Mouse (Mus musculus) kidney, embryonic 16.5 days (tissue): Measurements from ENCODE around the gene Otud7b. TPM values are rescaled to one million over a fixed set of nuclear protein-coding genes. Genes with fewer than 3 reads are reported as not detected.

Experiments
- ATAC-seq: fragments of 200-750 bp; cut with Nextera tagmentation; 2 replicates; pipeline ENCODE4 v1.8.0; 2017; ENCODE audit warnings: moderate TSS enrichment; ENCODE audit not compliant: low FRiP score, low TSS enrichment
- H3K27ac ChIP-seq: fragments of 300-500 bp; sonication (generic); 2 replicates; pipeline ENCODE4 v1.5.1; 2014; ENCODE audit warnings: low read length
- H3K27me3 ChIP-seq: fragments of 300-500 bp; sonication (generic); 2 replicates; pipeline ENCODE4 v1.6.1; 2014; ENCODE audit warnings: low read length, control low read depth, mixed read lengths; ENCODE audit not compliant: insufficient read depth
- H3K36me3 ChIP-seq: fragments of 300-500 bp; sonication (generic); 2 replicates; pipeline ENCODE4 v1.6.1; 2014; ENCODE audit warnings: low read length, control low read depth, mixed read lengths; ENCODE audit not compliant: insufficient read depth
- H3K4me1 ChIP-seq: fragments of 300-500 bp; sonication (generic); 2 replicates; pipeline ENCODE4 v1.6.1; 2014; ENCODE audit warnings: low read length, control low read depth, mixed read lengths; ENCODE audit not compliant: insufficient read depth
- H3K4me2 ChIP-seq: fragments of 300-500 bp; sonication (generic); replicated peaks from 2 replicates; pipeline ENCODE4 v1.6.1; 2014; ENCODE audit warnings: low read depth, low read length
- H3K4me3 ChIP-seq: fragments of 300-500 bp; sonication (generic); 2 replicates; pipeline ENCODE4 v1.5.1; 2014; ENCODE audit warnings: mild to moderate bottlenecking, low read length
- H3K9ac ChIP-seq: fragments of 300-500 bp; sonication (generic); replicated peaks from 2 replicates; pipeline ENCODE4 v1.6.1; 2014; ENCODE audit warnings: low read length
- H3K9me3 ChIP-seq: fragments of 300-500 bp; sonication (generic); 2 replicates; pipeline ENCODE4 v1.6.1; 2016; ENCODE audit warnings: low read length, control low read depth
- WGBS: fragments of 180-500 bp; shearing (Covaris S2); extraction: QIAGEN DNeasy Blood & Tissue Kit; methylation state at CpG from one replicate; pipeline ENCODE4 v1.1.7; 2014; 5-methylcytosine and 5-hydroxymethylcytosine counted together
- polyA plus RNA-seq: library from polyadenylated mRNA; unstranded; fragments of >200 nt; fragmentation: Nextera tagmentation; extraction: Ambion mirVana; gene quantifications from 2 replicates; pipeline ENCODE4 v1.2.1, GENCODE M21; 2015

The Otud7b gene
- 14.9 and 18.1 TPM in 2 replicates for polyA plus RNA-seq

DNA sequence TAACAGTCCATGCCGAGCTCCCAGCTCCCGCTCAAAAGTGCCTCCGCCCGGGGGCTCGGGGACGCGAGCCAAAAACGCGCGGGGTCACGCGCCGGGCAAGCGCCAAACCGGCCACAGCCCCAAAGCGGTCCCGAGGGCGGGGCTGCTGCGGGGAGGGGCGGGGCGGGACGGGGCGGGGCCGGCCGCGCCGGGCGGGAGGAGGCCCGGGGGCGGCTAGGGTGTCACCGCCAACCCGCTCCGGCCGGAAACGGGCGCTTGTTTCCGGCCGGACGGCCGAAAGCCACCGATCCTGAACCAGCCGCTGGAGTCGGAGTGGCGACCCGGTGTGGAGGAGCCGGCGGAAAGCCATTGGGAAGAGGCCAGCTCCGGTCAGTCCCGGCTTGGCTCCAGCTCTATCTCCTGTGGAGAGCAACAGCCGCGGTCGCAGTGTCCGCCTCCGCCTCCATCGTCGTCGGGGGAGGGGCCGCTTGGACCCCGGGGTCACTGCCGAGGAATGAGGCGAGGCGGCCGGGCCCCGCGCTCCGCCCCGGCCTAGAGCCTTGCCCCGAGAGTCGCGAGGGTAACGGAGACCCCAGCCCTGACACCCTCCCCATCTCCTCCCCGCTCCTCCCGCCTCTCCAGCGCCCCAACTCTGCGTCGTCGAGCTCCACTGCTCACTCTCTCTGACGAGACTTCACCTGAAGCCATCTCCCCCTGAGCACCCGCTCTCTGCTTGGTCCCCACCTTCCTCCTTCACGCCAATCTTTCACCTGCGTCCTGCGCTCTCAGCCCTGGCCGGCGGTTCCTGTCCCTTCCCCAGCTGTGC lies at the start of gene Otud7b:
Gene Otud7b, plus strand, starts transcription at position 267 of the 805 bp plus-strand sequence.
- Histone ChIP-seq H3K4me3 (peak within 1 kb of the TSS; percentile 83), H3K9ac (peak within 1 kb of the TSS; percentile 93), H3K9me3 (no peaks in the 10 kb centered on the region), H3K36me3 (no peaks in the 10 kb centered on the region), H3K27me3 (no peaks in the 10 kb centered on the region), H3K4me2 (peak within 1 kb of the TSS; percentile 57), H3K27ac (peak within 1 kb of the TSS; percentile 96), H3K4me1 (peaks cover 25% of the 10 kb centered on the region)
- ATAC-seq, result peak; percentile 93
- under 1% methylated on average over 81 of the region's 84 CpGs for WGBS

DNA sequence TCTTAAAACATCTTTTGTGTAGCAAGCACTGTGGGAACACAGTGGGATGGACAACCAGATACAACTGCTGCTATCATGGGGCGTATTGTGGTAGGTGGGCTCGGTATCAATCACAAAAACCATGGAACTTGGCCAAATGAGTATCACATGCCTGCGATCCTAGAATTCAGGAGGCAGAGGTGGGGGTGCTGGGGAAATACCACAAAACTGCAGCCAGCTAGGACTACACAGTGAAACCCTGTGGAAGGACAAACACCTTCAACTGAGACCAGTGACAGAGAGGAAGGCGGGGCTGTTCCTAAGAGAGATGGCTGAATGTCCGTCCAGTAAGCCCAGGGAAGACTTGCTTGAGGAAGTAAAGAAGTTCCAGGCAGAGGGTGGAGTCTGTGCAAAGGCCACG lies 49.0 kb upstream of the Otud7b start:
- ATAC-seq, result no peak
- H3K27ac ChIP-seq, result no peak overlapping the region
- H3K27me3 ChIP-seq, result no peaks in the 10 kb centered on the region

DNA sequence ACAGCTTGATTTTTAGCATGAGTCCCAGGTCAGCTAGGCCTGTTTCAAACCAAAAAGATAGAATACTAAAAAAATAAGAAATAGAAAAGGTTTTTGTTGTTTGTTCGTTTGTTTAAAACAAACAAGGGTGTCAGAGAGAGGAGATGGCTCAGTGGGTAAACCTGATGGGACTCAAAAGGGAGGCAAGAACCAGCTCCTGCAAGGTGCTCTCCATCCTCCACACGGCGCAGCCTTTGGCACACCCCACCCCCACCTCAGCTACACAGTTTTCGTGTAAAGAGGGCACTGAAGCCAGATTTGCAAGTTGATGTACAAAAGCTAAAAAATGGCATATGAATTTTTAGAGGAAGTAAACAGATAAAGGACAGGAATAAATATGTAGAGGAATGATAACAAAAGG lies 48.3 kb upstream of the Otud7b start:
- H3K9me3 ChIP-seq, result no peaks in the 10 kb centered on the region
- no peaks in the 10 kb centered on the region for H3K27me3 ChIP-seq
- H3K4me1 ChIP-seq, result peaks cover 12% of the 10 kb centered on the region
- 88% methylated on average over 4 of the region's 4 CpGs for WGBS
- no peak overlapping the region for H3K9ac ChIP-seq
- no peak overlapping the region for H3K4me3 ChIP-seq
- H3K27ac ChIP-seq, result no peak overlapping the region
- H3K36me3 ChIP-seq, result no peaks in the 10 kb centered on the region
- ATAC-seq, result no peak
- H3K4me2 ChIP-seq, result no peak overlapping the region

More for the DNA sequence above, 49.0 kb upstream of the Otud7b start:
- 84% methylated on average over 6 of the region's 6 CpGs for WGBS
- Histone ChIP-seq H3K4me1 (peaks cover 12% of the 10 kb centered on the region), H3K4me2 (no peak overlapping the region), H3K9me3 (no peaks in the 10 kb centered on the region), H3K4me3 (no peak overlapping the region), H3K9ac (no peak overlapping the region), H3K36me3 (no peaks in the 10 kb centered on the region)

DNA sequence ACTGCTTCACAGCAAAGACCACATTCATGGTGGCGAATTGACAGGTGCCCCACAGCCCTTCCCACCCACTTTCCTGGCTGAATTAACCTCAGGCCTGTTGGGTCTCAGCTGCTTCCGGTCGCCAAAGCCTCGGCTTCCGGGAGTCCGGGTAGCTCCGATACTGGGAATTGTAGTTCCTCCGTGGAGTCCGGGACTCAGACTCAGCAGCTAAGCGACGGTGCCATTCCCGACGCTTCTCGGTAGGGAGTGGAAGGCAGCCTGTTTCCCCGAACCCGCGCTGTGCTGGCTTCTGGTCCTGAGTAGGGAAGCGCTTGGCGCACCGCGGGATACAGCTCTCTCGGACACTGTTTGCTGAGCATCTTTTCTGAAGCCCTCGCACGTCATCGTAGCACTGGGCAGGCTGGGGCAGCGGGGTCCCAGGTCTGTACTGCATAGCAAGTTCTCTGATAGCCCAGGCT lies 46.6 kb upstream of the Otud7b start:
- under 1% methylated on average over 26 of the region's 26 CpGs for whole genome bisulfite sequencing
- peak; percentile 97 for ATAC-seq
- peak overlapping the region; percentile 72 for H3K4me3 ChIP-seq

DNA sequence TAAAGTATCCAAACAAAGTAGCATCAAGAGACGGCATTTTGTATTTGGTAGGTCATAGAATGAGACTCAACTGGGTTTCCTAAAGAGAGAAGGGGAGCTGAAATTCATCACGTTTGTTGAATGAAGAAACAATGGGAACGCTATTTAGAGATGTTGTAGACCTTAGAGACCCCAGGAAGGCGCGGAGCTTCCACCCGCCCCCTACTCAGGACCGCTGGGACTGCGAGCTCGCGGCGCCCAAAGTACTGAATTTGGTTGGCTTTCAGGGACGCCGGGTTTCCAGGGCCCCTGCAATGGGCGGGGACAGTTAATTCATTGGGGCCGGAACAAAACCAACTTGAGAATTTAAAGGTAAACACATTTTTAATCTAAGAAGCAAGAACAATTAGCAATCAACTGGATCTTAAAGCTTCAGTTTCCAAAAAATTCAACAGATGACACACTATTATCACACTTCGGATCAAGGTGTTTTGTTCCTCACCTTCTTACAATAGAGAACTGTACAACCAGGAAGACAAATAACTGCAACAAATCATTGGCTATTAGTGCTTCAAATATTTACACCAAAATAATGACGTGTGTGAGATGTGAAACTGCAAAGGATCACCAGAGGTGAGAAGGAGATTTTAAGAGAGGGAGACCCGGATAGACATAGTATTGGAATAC lies 46.0 kb upstream of the Otud7b start, which contains the start of gene Vps45:
Gene Vps45, minus strand, starts transcription at position 236 of the 666 bp plus-strand sequence.
- WGBS, result 1% methylated on average over 18 of the region's 18 CpGs
- peak; percentile 86 for ATAC-seq
- H3K4me2 ChIP-seq, result peak within 1 kb of the TSS; percentile 79
- H3K27me3 ChIP-seq, result no peaks in the 10 kb centered on the region
- H3K27ac ChIP-seq, result peak within 1 kb of the TSS; percentile 90
- H3K4me1 ChIP-seq, result peaks cover 12% of the 10 kb centered on the region
- H3K9ac ChIP-seq, result peak within 1 kb of the TSS; percentile 74
- no peaks in the 10 kb centered on the region for H3K36me3 ChIP-seq
- no peaks in the 10 kb centered on the region for H3K9me3 ChIP-seq
- H3K4me3 ChIP-seq, result peak within 1 kb of the TSS; percentile 72

More for the DNA sequence above, 46.6 kb upstream of the Otud7b start:
- H3K4me2 ChIP-seq, result peak overlapping the region; percentile 79
- H3K36me3 ChIP-seq, result no peaks in the 10 kb centered on the region
- H3K27me3 ChIP-seq, result no peaks in the 10 kb centered on the region
- peaks cover 12% of the 10 kb centered on the region for H3K4me1 ChIP-seq
- H3K27ac ChIP-seq, result peak overlapping the region; percentile 90
- H3K9ac ChIP-seq, result peak overlapping the region; percentile 74
- H3K9me3 ChIP-seq, result no peaks in the 10 kb centered on the region

DNA sequence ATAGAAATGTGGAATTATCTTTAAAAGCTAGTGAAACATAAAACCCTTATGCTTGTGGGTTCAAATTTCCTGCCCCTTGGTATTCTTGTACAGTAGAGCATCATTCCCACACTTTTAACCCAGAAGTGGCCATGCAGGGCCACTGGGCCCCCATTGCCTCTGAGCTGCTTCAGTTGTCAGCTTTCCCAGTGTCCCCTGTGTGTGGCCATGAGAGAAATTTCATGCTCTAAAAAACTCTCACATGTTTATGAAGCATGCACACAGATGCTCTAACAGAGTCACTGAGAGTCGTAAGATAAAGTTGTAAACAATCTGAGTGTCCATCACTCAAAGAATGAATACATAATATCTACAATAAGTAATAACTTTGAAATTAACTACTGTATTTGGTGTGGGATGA lies 44.2 kb upstream of the Otud7b start:
- 80% methylated on average over 1 of the region's 1 CpGs for WGBS
- Histone ChIP-seq H3K9me3 (no peaks in the 10 kb centered on the region), H3K27ac (no peak overlapping the region), H3K4me2 (no peak overlapping the region), H3K27me3 (no peaks in the 10 kb centered on the region), H3K4me3 (no peak overlapping the region), H3K36me3 (no peaks in the 10 kb centered on the region), H3K9ac (no peak overlapping the region), H3K4me1 (peaks cover 12% of the 10 kb centered on the region)
- no peak for ATAC-seq

DNA sequence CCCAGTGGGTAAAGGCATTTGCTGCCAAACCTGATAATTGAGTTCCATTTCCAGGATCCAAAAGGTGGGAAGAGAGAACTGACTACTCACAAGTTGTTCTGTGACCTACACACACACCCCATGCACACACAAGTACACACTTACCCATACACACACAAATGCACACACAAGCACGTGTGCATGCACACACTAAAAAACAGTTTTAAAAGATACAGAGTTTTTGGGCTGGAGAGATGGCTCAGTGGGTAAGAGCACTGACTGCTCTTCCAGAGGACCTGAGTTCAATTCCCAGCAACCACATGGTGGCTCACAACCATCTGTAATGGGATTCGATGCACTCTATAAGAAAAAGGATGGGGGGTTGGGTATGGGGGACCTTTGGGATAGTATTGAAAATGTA lies 41.0 kb upstream of the Otud7b start:
- H3K27ac ChIP-seq, result no peak overlapping the region
- H3K4me3 ChIP-seq, result no peak overlapping the region
- no peaks in the 10 kb centered on the region for H3K9me3 ChIP-seq
- ATAC-seq, result no peak
- no peaks in the 10 kb centered on the region for H3K36me3 ChIP-seq
- H3K4me1 ChIP-seq, result peaks cover 4% of the 10 kb centered on the region
- no peaks in the 10 kb centered on the region for H3K27me3 ChIP-seq
- H3K4me2 ChIP-seq, result no peak overlapping the region
- WGBS, result 82% methylated on average over 2 of the region's 2 CpGs
- H3K9ac ChIP-seq, result no peak overlapping the region

DNA sequence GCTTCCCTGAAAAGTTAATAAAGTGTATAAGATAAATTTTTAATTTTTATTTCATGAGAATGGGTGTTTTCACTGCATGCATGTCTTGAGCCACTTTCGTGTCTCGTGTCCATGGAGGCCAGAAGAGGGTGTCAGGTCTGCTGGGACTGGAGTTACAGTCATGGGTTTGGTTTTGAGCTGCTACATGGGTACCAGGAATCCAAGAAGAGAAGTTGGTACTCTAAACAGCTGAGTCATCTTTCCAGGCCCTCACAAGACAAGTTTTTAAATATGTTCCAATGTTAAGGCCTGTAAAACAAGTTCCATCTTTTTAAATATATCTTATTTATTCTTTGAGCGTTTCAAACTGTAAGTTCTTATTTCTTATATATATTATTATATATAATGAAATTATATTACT lies 40.1 kb upstream of the Otud7b start:
- Histone ChIP-seq H3K9me3 (no peaks in the 10 kb centered on the region), H3K4me2 (no peak overlapping the region), H3K27ac (no peak overlapping the region), H3K4me3 (no peak overlapping the region), H3K36me3 (no peaks in the 10 kb centered on the region), H3K27me3 (no peaks in the 10 kb centered on the region), H3K9ac (no peak overlapping the region), H3K4me1 (no peaks in the 10 kb centered on the region)
- no peak for ATAC-seq
- 71% methylated on average over 3 of the region's 3 CpGs for WGBS

DNA sequence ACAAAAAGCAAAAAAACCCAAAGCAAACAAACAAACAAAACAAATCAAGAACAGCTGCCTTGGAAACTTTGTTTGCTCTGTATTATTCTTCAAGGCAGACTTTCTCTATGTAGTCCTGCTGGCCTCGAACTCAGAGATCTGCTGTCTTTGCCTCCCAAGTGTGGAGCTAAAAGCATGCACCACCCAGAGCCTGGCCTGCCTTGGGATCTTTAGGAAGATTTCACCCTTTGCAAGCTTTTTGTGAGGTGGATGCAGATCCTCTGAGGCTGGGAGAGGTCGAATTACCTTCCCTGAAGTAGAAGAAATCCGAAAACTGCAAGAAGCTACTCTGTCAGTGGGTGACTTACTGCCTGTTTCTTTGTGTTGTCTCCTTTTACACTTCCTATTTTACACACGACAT lies 39.2 kb upstream of the Otud7b start:
- Histone ChIP-seq H3K36me3 (no peaks in the 10 kb centered on the region), H3K9me3 (no peaks in the 10 kb centered on the region), H3K27ac (no peak overlapping the region), H3K4me3 (no peak overlapping the region), H3K4me2 (peak overlapping the region; percentile 38), H3K9ac (no peak overlapping the region), H3K4me1 (no peaks in the 10 kb centered on the region), H3K27me3 (no peaks in the 10 kb centered on the region)
- 21% methylated on average over 4 of the region's 4 CpGs for whole genome bisulfite sequencing
- no peak for ATAC-seq
